ENCODE assay signal across 14 mouse cellular contexts in the genomic region with DNA sequence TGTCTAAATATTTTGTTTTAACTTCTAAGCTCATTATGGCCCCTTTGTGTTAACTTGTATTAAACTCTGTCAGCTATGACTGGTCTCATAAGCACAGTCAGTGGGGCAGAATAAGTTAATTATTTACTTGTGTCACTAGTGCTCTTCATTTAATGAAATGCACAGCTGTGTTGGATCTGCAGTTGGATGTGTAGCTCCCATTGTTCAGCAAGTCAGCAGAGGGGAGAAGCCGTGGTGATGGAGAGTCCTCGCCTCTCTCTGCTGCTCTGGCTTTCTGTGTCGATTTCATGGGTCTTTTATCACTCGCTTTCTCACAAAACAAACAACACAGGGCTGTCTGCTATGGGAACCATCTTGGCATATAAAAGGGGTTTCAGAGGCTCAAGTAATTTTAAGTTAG. TPM values are rescaled to one million over a fixed set of nuclear protein-coding genes. Genes with fewer than 3 reads are reported as not detected.
DNase-seq lines count a peak whose midpoint lies in the region; ATAC-seq lines count a peak whose summit lies in the region.
"Had no signal": no experiment of that assay in that cellular context is flagged by ENCODE, and none has a peak within 500 bp of the region (broad histone marks: within the 10 kb centered on the region; RNA-seq: fewer than 3 reads in every experiment).

No protein-coding gene starts in this region.

- no peak overlapping the region for H3K4me2 ChIP-seq in hindbrain, embryonic 13.5 days
- H3K4me2 ChIP-seq in midbrain, embryonic 15.5 days: no peak overlapping the region
- H3K4me2 ChIP-seq in heart, embryonic 11.5 days: no peak overlapping the region

- 0 out of 2 replicates have a peak, but pooled peaks have one; percentile 41 for ATAC-seq in hindbrain, embryonic 13.5 days (ENCODE audit: low FRiP score)
- peak; percentile 51; the same call in 1 of the 2 replicates for ATAC-seq in midbrain, embryonic 15.5 days (replicated peaks)
- no peak for ATAC-seq in heart, embryonic 11.5 days (replicated peaks; ENCODE audit: insufficient number of reproducible peaks, low FRiP score, low TSS enrichment)
- ATAC-seq: CD4-positive, CD25-positive, alpha-beta regulatory T cell, adult 4 months had no signal

- no peak overlapping the region for H3K9ac ChIP-seq in hindbrain, embryonic 13.5 days
- no peak overlapping the region for H3K9ac ChIP-seq in midbrain, embryonic 15.5 days
- H3K9ac ChIP-seq in heart, embryonic 11.5 days (ENCODE audit: low read depth, low read length): no peak overlapping the region
- H3K9ac ChIP-seq: liver, embryonic 14.5 days had no signal

- peaks cover 33% of the 10 kb centered on the region for H3K4me1 ChIP-seq in embryonic facial prominence, embryonic 10.5 days
- peaks cover 80% of the 10 kb centered on the region for H3K4me1 ChIP-seq in hindbrain, embryonic 13.5 days (replicated peaks)
- H3K4me1 ChIP-seq in midbrain, embryonic 15.5 days: peaks cover 46% of the 10 kb centered on the region
- peaks cover 34% of the 10 kb centered on the region for H3K4me1 ChIP-seq in heart, embryonic 11.5 days (ENCODE audit: control insufficient read depth, insufficient read depth, low read length)

- no peaks in the 10 kb centered on the region for H3K9me3 ChIP-seq in embryonic facial prominence, embryonic 10.5 days
- no peaks in the 10 kb centered on the region for H3K9me3 ChIP-seq in hindbrain, embryonic 13.5 days
- no peaks in the 10 kb centered on the region for H3K9me3 ChIP-seq in midbrain, embryonic 15.5 days
- no peaks in the 10 kb centered on the region for H3K9me3 ChIP-seq in heart, embryonic 11.5 days (replicated peaks; ENCODE audit: control insufficient read depth, low read length)

- peaks cover 10% of the 10 kb centered on the region for H3K27me3 ChIP-seq in embryonic facial prominence, embryonic 10.5 days (replicated peaks; ENCODE audit: low read depth, poor library complexity, severe bottlenecking)
- 0 out of 2 replicates have a peak, but pooled peaks cover 3% of the 10 kb centered on the region for H3K27me3 ChIP-seq in hindbrain, embryonic 13.5 days
- H3K27me3 ChIP-seq in midbrain, embryonic 15.5 days (replicated peaks): 0 out of 2 replicates have a peak, but pooled peaks cover 4% of the 10 kb centered on the region
- no peaks in the 10 kb centered on the region for H3K27me3 ChIP-seq in heart, embryonic 11.5 days (ENCODE audit: control insufficient read depth, insufficient read depth, low read length)

- 23% methylated on average over 4 of the region's 4 CpGs for WGBS in embryonic facial prominence, embryonic 10.5 days
- 19% methylated on average over 4 of the region's 4 CpGs for WGBS in hindbrain, embryonic 13.5 days
- WGBS in midbrain, embryonic 15.5 days: 15% methylated on average over 4 of the region's 4 CpGs
- WGBS in heart, embryonic 11.5 days (ENCODE audit: insufficient replicate concordance): 58% methylated on average over 4 of the region's 4 CpGs

- H3K36me3 ChIP-seq in embryonic facial prominence, embryonic 10.5 days (replicated peaks): peaks cover 36% of the 10 kb centered on the region
- peaks cover 20% of the 10 kb centered on the region for H3K36me3 ChIP-seq in hindbrain, embryonic 13.5 days
- no peaks in the 10 kb centered on the region for H3K36me3 ChIP-seq in midbrain, embryonic 15.5 days (replicated peaks)
- H3K36me3 ChIP-seq in heart, embryonic 11.5 days (ENCODE audit: control insufficient read depth, insufficient read depth, low read length): 0 out of 2 replicates have a peak, but pooled peaks cover 3% of the 10 kb centered on the region

- no peak overlapping the region for H3K27ac ChIP-seq in embryonic facial prominence, embryonic 10.5 days (replicated peaks)
- peak overlapping the region; percentile 66; the same call in 1 of the 2 replicates for H3K27ac ChIP-seq in hindbrain, embryonic 13.5 days
- H3K27ac ChIP-seq in midbrain, embryonic 15.5 days: peak overlapping the region; percentile 18; the same call in 1 of the 2 replicates
- H3K27ac ChIP-seq in heart, embryonic 11.5 days (ENCODE audit: low read depth, low read length): no peak overlapping the region
- H3K27ac ChIP-seq: heart, adult 2 months; liver, embryonic 14.5 days had no signal

- H3K4me3 ChIP-seq in embryonic facial prominence, embryonic 10.5 days: no peak overlapping the region
- no peak overlapping the region for H3K4me3 ChIP-seq in hindbrain, embryonic 13.5 days
- no peak overlapping the region for H3K4me3 ChIP-seq in midbrain, embryonic 15.5 days
- H3K4me3 ChIP-seq in heart, embryonic 11.5 days (ENCODE audit: low read depth, low read length): no peak overlapping the region
- H3K4me3 ChIP-seq: heart, adult 2 months had no signal

- peak; percentile 35 for DNase-seq in Muller cell, postnatal 12 days (ENCODE audit: inconsistent ontology term)
- DNase-seq in embryonic facial prominence, embryonic 10.5 days (ENCODE audit: low spot score): peak; percentile 24
- no peak for DNase-seq in urinary bladder, postnatal 25 days (ENCODE audit: low spot score)
- no peak for DNase-seq in adrenal gland, postnatal 4 days (ENCODE audit: low spot score in 2 of 2)
- no peak for DNase-seq in spleen, postnatal 14 days (ENCODE audit: low spot score in 2 of 2)
- DNase-seq: adrenal gland, postnatal 36 days; cerebellum, postnatal 25 days; heart, adult 2 months; thymus, postnatal 4 days had no signal

RNA-seq across cellular contexts. Expression of gene Rfx4, which starts 45.0 kb away (rescaled TPM):
- 3.8 and 15.5 TPM in 2 replicates for polyA plus RNA-seq in embryonic facial prominence, embryonic 10.5 days (2016; fragmentation: Nextera tagmentation; extraction: Ambion mirVana)
- 25.1 and 25.9 TPM in 2 replicates for polyA plus RNA-seq in hindbrain, embryonic 13.5 days (2015; fragmentation: Nextera tagmentation; extraction: Ambion mirVana)
- polyA plus RNA-seq in midbrain, embryonic 15.5 days (2015; fragmentation: Nextera tagmentation; extraction: Ambion mirVana): 16.1 and 17.2 TPM in 2 replicates
- under 1 TPM in 1 of 2 experiments, not detected in 1; 0.17 TPM for total RNA-seq in adrenal gland, postnatal 4 days (2021)
- not detected in 2 replicates for polyA plus RNA-seq in heart, embryonic 11.5 days (2014; fragmentation: Nextera tagmentation; extraction: Ambion mirVana)
- total RNA-seq: adrenal gland, postnatal 36 days had no signal
- polyA plus RNA-seq: CD4-positive, CD25-positive, alpha-beta regulatory T cell, adult 4 months; heart, adult 2 months; liver, embryonic 14.5 days had no signal

Comparison
In these comparisons a context has a peak if more than half of its experiments do, and no peak if none do; other contexts are left out.
1. DNase-seq: peak in Muller cell, postnatal 12 days (single experiment) and embryonic facial prominence, embryonic 10.5 days (single experiment); none in urinary bladder, postnatal 25 days (single experiment), adrenal gland, postnatal 4 days (0 of 2) and spleen, postnatal 14 days (0 of 2).
2. H3K27ac ChIP-seq: peak in hindbrain, embryonic 13.5 days (single experiment) and midbrain, embryonic 15.5 days (single experiment); none in embryonic facial prominence, embryonic 10.5 days (single experiment) and heart, embryonic 11.5 days (single experiment).